Comparison of ENCODE assay signal across 8 mouse cellular contexts in genomic region chr7:66107930-66108329, GRCm38 (mm10). TPM values are rescaled to one million over a fixed set of nuclear protein-coding genes. Genes with fewer than 3 reads are reported as not detected.
DNase-seq lines count a peak whose midpoint lies in the region; ATAC-seq lines count a peak whose summit lies in the region.

No protein-coding gene starts in this region.

- no peak for ATAC-seq in hindbrain, embryonic 16.5 days
- no peak for ATAC-seq in midbrain, embryonic 11.5 days (ENCODE audit: low FRiP score)

- peaks cover 3% of the 10 kb centered on the region for H3K36me3 ChIP-seq in hindbrain, embryonic 10.5 days
- H3K36me3 ChIP-seq in hindbrain, embryonic 16.5 days (ENCODE audit: control insufficient read depth, insufficient read depth, low read length), result no peaks in the 10 kb centered on the region
- H3K36me3 ChIP-seq in midbrain, embryonic 11.5 days (ENCODE audit: control insufficient read depth, insufficient read depth, low read length), result no peaks in the 10 kb centered on the region

- WGBS in hindbrain, embryonic 10.5 days, result 12% methylated on average over 7 of the region's 7 CpGs
- 9% methylated on average over 7 of the region's 7 CpGs for WGBS in hindbrain, embryonic 16.5 days
- 14% methylated on average over 7 of the region's 7 CpGs for WGBS in midbrain, embryonic 11.5 days

- peaks cover 18% of the 10 kb centered on the region for H3K4me1 ChIP-seq in hindbrain, embryonic 10.5 days (replicated peaks)
- peaks cover 19% of the 10 kb centered on the region for H3K4me1 ChIP-seq in hindbrain, embryonic 16.5 days (ENCODE audit: control insufficient read depth, insufficient read depth, low read depth, low read length)
- peaks cover 8% of the 10 kb centered on the region; the same call in 1 of the 2 replicates for H3K4me1 ChIP-seq in midbrain, embryonic 11.5 days (ENCODE audit: control insufficient read depth, insufficient read depth, low read length)

- H3K4me2 ChIP-seq in hindbrain, embryonic 16.5 days (ENCODE audit: low read length), result no peak overlapping the region
- no peak overlapping the region for H3K4me2 ChIP-seq in midbrain, embryonic 11.5 days

- H3K4me3 ChIP-seq in hindbrain, embryonic 10.5 days, result no peak overlapping the region
- no peak overlapping the region for H3K4me3 ChIP-seq in hindbrain, embryonic 16.5 days (ENCODE audit: low read length)
- H3K4me3 ChIP-seq in midbrain, embryonic 11.5 days (ENCODE audit: low read depth, low read length), result no peak overlapping the region

- H3K9ac ChIP-seq in hindbrain, embryonic 16.5 days (ENCODE audit: low read depth, low read length), result no peak overlapping the region
- no peak overlapping the region for H3K9ac ChIP-seq in midbrain, embryonic 11.5 days (ENCODE audit: low read length)

- no peak overlapping the region for H3K27ac ChIP-seq in hindbrain, embryonic 10.5 days
- H3K27ac ChIP-seq in hindbrain, embryonic 16.5 days (ENCODE audit: low read depth, low read length), result no peak overlapping the region
- H3K27ac ChIP-seq in midbrain, embryonic 11.5 days (ENCODE audit: low read depth, low read length), result no peak overlapping the region

- no peaks in the 10 kb centered on the region for H3K9me3 ChIP-seq in hindbrain, embryonic 10.5 days
- no peaks in the 10 kb centered on the region for H3K9me3 ChIP-seq in hindbrain, embryonic 16.5 days (ENCODE audit: control insufficient read depth, low read length)
- H3K9me3 ChIP-seq in midbrain, embryonic 11.5 days (ENCODE audit: control insufficient read depth, low read length), result no peaks in the 10 kb centered on the region

- DNase-seq in hindbrain, embryonic 10.5 days (ENCODE audit: low spot score), result peak; percentile 40
- peak; percentile 42 to 46 for DNase-seq in B cell, adult 2 months
- DNase-seq in R1 (ENCODE audit: low read depth, low spot score), result peak; percentile 49
- DNase-seq in kidney, postnatal 14 days, result peak; percentile 44
- no peak for DNase-seq in ovary, postnatal 36 days (ENCODE audit: low spot score)
- DNase-seq in frontal cortex, adult 2 months (ENCODE audit: extremely low spot score in 1 of 2, low spot score in 1 of 2), result no peak
- DNase-seq in midbrain, embryonic 11.5 days (ENCODE audit: low spot score, missing footprints), result no peak

- 0 out of 2 replicates have a peak, but pooled peaks cover 2% of the 10 kb centered on the region for H3K27me3 ChIP-seq in hindbrain, embryonic 10.5 days (ENCODE audit: insufficient read depth, poor library complexity, severe bottlenecking)
- 0 out of 2 replicates have a peak, but pooled peaks cover 2% of the 10 kb centered on the region for H3K27me3 ChIP-seq in hindbrain, embryonic 16.5 days (replicated peaks; ENCODE audit: control insufficient read depth, insufficient read depth, low read length)
- H3K27me3 ChIP-seq in midbrain, embryonic 11.5 days (ENCODE audit: control insufficient read depth, insufficient read depth, low read length), result no peaks in the 10 kb centered on the region

RNA-seq across cellular contexts. Expression of gene Chsy1, which starts 1.4 kb away (rescaled TPM):
- polyA plus RNA-seq in hindbrain, embryonic 10.5 days (2016; fragmentation: Nextera tagmentation; extraction: Ambion mirVana), result 9.6 and 11.2 TPM in 2 replicates
- polyA plus RNA-seq in hindbrain, embryonic 16.5 days (2015; fragmentation: Nextera tagmentation; extraction: Ambion mirVana), result 8.7 and 10.0 TPM in 2 replicates
- 10.4 TPM in 2 replicates for polyA plus RNA-seq in frontal cortex, adult 2 months (2012; rRNA removed)
- polyA plus RNA-seq in midbrain, embryonic 11.5 days (2014; fragmentation: Nextera tagmentation; extraction: Ambion mirVana), result 18.4 and 20.4 TPM in 2 replicates

RNA-seq across cellular contexts. Expression of gene Selenos, which starts 28.5 kb away (rescaled TPM):
- 90.0 and 94.0 TPM in 2 replicates for polyA plus RNA-seq in hindbrain, embryonic 10.5 days (2016; fragmentation: Nextera tagmentation; extraction: Ambion mirVana)
- polyA plus RNA-seq in hindbrain, embryonic 16.5 days (2015; fragmentation: Nextera tagmentation; extraction: Ambion mirVana), result 94.9 and 99.1 TPM in 2 replicates
- 81.5 and 83.9 TPM in 2 replicates for polyA plus RNA-seq in frontal cortex, adult 2 months (2012; rRNA removed)
- 85.7 and 85.9 TPM in 2 replicates for polyA plus RNA-seq in midbrain, embryonic 11.5 days (2014; fragmentation: Nextera tagmentation; extraction: Ambion mirVana)

RNA-seq across cellular contexts. Expression of gene Snrpa1, which starts 49.1 kb away (rescaled TPM):
- 236 and 247 TPM in 2 replicates for polyA plus RNA-seq in hindbrain, embryonic 10.5 days (2016; fragmentation: Nextera tagmentation; extraction: Ambion mirVana)
- 117 and 122 TPM in 2 replicates for polyA plus RNA-seq in hindbrain, embryonic 16.5 days (2015; fragmentation: Nextera tagmentation; extraction: Ambion mirVana)
- 37.2 and 40.7 TPM in 2 replicates for polyA plus RNA-seq in frontal cortex, adult 2 months (2012; rRNA removed)
- polyA plus RNA-seq in midbrain, embryonic 11.5 days (2014; fragmentation: Nextera tagmentation; extraction: Ambion mirVana), result 230 and 247 TPM in 2 replicates

Comparison
In these comparisons a context has a peak if more than half of its experiments do, and no peak if none do; other contexts are left out.
1. DNase-seq: peak in hindbrain, embryonic 10.5 days (single experiment), B cell, adult 2 months (2 of 2), R1 (single experiment) and kidney, postnatal 14 days (single experiment); none in ovary, postnatal 36 days (single experiment), frontal cortex, adult 2 months (0 of 2) and midbrain, embryonic 11.5 days (single experiment).